Mouse (Mus musculus): ENCODE measurements around the gene Nlrp4f. TPM values are rescaled to one million over a fixed set of nuclear protein-coding genes. Genes with fewer than 3 reads are reported as not detected.

Gene Nlrp4f
- polyA plus RNA-seq, 1 experiment from 2014 or later, result not detected

DNA sequence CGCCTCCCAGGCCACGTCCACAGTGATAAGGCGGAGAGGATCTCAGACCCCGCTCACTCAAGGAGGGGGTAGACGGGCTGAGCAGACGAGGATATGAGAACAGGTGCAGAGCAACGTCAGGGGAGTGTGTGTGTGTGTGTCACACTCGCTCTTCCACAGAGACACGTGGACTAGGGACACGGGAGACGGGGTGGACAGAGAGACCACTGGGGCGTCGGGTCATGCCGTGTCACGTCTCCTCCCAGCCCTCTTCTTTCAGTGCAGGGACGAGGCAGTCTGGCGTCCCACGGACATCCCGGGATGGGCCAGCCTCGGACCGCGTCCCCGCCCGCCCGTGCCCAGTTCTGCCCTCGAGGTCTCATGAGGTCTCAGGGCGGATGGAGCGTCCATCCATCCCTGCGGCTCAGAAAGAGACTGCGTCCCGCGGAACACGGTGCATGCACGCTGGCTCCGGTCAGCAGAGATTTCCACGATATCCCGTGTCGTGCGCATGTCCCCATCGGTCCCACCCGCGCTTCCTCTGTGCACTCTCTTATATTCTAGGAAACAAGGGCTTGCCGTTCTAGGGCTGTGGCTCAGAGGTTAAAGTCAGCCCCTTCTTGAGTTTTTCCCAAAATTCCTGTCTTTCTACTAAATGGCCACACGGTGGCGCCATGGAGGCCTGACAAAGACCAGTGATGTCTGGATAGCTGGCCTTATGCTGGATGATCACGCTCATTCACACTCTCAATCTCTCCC lies 29.9 kb downstream of the Nlrp4f start:
- H3K4me3 ChIP-seq, result peak overlapping the region; percentile 27
- no peak overlapping the region for H3K9ac ChIP-seq
- H3K9me3 ChIP-seq (replicated peaks), result no peaks in the 10 kb centered on the region
- 16% methylated on average over 46 of the region's 46 CpGs for WGBS
- H3K27ac ChIP-seq, result no peak overlapping the region
- no peaks in the 10 kb centered on the region for H3K27me3 ChIP-seq
- H3K4me2 ChIP-seq, result peak overlapping the region; percentile 63
- H3K36me3 ChIP-seq, result no peaks in the 10 kb centered on the region
- peaks cover 3% of the 10 kb centered on the region; the same call in 1 of the 2 replicates for H3K4me1 ChIP-seq (replicated peaks)
- 0 out of 2 replicates have a peak, but pooled peaks have one; percentile 31 for ATAC-seq (replicated peaks; ENCODE audit: insufficient number of reproducible peaks, insufficient read depth, low FRiP score, low read depth)

DNA sequence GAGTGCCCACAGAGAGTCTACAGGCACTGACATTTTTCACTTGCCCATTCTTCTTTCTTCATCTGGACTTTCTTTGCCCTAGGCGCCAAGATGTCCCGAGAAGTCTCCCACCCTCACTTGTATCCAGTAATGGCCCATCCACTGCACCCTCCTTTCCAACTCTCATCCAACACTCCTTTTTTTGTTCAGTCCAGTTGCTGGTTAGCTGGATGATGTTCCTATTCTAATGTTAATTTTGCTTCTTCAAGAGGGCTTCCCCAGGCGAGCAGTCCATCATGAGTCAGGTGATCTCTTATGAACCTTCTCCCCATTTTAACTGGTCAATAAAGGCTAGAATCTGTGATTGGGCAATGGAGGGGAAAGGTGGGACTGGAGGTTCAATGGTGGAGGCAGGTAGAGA lies 31.7 kb downstream of the Nlrp4f start:
- no peak for ATAC-seq (replicated peaks; ENCODE audit: insufficient number of reproducible peaks, insufficient read depth, low FRiP score, low read depth)
- H3K9ac ChIP-seq, result no peak overlapping the region
- WGBS, result 79% methylated on average over 3 of the region's 3 CpGs
- H3K36me3 ChIP-seq, result no peaks in the 10 kb centered on the region
- H3K4me1 ChIP-seq (replicated peaks), result peaks cover 3% of the 10 kb centered on the region; the same call in 1 of the 2 replicates
- no peak overlapping the region for H3K27ac ChIP-seq
- H3K4me2 ChIP-seq, result no peak overlapping the region
- H3K9me3 ChIP-seq (replicated peaks), result no peaks in the 10 kb centered on the region
- no peaks in the 10 kb centered on the region for H3K27me3 ChIP-seq
- no peak overlapping the region for H3K4me3 ChIP-seq

DNA sequence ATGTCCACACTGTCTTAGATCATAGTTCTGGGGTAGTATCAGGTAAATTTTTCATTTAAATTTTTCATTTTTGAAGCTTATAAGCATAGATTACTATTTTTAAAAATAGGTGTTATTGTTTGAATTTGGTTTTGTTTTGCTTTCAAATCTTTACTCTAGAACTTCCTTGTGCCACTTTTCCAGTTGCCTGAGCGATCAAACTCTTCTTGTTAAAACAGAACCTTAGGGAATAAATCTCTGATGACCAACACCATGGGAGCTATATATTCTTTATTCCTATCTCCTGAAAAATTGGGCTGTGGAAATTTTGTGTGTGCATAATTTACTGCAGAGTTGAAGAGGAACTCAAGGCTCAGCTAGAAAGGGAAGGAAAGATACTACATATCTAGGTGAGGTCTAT lies 55.8 kb downstream of the Nlrp4f start, which contains the start of gene Olfr466:
TSS of gene Olfr466 (plus strand) at position 301 of the 400 bp plus-strand sequence.
- Histone ChIP-seq H3K4me1 (replicated peaks) (no peaks in the 10 kb centered on the region), H3K27me3 (no peaks in the 10 kb centered on the region), H3K36me3 (no peaks in the 10 kb centered on the region), H3K4me3 (no peak within 1 kb of the TSS), H3K9ac (no peak within 1 kb of the TSS), H3K27ac (no peak within 1 kb of the TSS), H3K9me3 (replicated peaks) (no peaks in the 10 kb centered on the region), H3K4me2 (no peak within 1 kb of the TSS)
- ATAC-seq (replicated peaks; ENCODE audit: insufficient number of reproducible peaks, insufficient read depth, low FRiP score, low read depth), result no peak
- WGBS, result 61% methylated on average over 1 of the region's 1 CpGs

DNA sequence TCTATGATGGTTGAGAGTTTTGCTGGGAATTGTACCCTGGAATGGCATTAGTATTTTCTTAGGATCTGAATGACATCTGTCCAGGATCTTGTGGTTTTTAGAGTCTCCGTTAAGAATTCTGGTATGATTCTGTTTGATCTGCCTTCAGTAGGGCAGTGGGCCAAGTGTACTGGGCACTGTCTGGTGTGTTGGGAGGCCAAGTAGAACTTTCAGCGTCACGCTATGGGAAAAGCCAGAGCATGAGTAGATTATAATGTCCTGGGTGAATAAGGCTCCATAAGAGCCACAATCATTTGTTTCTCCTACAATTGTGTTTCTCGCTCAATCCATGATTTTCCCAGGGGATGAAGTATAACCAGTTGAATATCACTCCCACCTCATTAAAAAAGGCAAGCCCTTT lies 68.0 kb downstream of the Nlrp4f start, which contains the start of gene Olfr465-ps1:
TSS of gene Olfr465-ps1 (plus strand) at position 301 of the 400 bp plus-strand sequence.
- H3K9ac ChIP-seq, result no peak within 1 kb of the TSS
- no peak within 1 kb of the TSS for H3K4me2 ChIP-seq
- no peak within 1 kb of the TSS for H3K4me3 ChIP-seq
- H3K36me3 ChIP-seq, result no peaks in the 10 kb centered on the region
- no peaks in the 10 kb centered on the region; the same call in 1 of the 2 replicates for H3K9me3 ChIP-seq (replicated peaks)
- no peak within 1 kb of the TSS for H3K27ac ChIP-seq
- no peak for ATAC-seq (replicated peaks; ENCODE audit: insufficient number of reproducible peaks, insufficient read depth, low FRiP score, low read depth)
- 74% methylated on average over 4 of the region's 4 CpGs for WGBS
- H3K27me3 ChIP-seq, result no peaks in the 10 kb centered on the region
- H3K4me1 ChIP-seq (replicated peaks), result no peaks in the 10 kb centered on the region

Other genes with a start within 250 kb of the Nlrp4f start
- not detected in 2 replicates for gene Spata31d1c, start 172.9 kb downstream of the Nlrp4f start, polyA plus RNA-seq (2015; fragmentation: Nextera tagmentation; extraction: Ambion mirVana)
- gene Prss47, start 153.2 kb downstream of the Nlrp4f start, polyA plus RNA-seq (2015; fragmentation: Nextera tagmentation; extraction: Ambion mirVana), result not detected in 2 replicates
- 36.5 and 38.4 TPM in 2 replicates for gene Mfsd14b, start 93.0 kb downstream of the Nlrp4f start, polyA plus RNA-seq (2015; fragmentation: Nextera tagmentation; extraction: Ambion mirVana)
- gene Olfr465-ps1, start 67.9 kb downstream of the Nlrp4f start, polyA plus RNA-seq (2015; fragmentation: Nextera tagmentation; extraction: Ambion mirVana), result not detected in 2 replicates
- not detected in 2 replicates for gene Olfr466, start 55.7 kb downstream of the Nlrp4f start, polyA plus RNA-seq (2015; fragmentation: Nextera tagmentation; extraction: Ambion mirVana)
- not detected in 2 replicates for gene Gm10775, start 53.6 kb upstream of the Nlrp4f start, polyA plus RNA-seq (2015; fragmentation: Nextera tagmentation; extraction: Ambion mirVana)
- 8.5 and 9.0 TPM in 2 replicates for gene Zfp369, start 72.8 kb upstream of the Nlrp4f start, polyA plus RNA-seq (2015; fragmentation: Nextera tagmentation; extraction: Ambion mirVana)